Mouse (Mus musculus): ENCODE data around the gene Abhd14b. TPM values are rescaled to one million over a fixed set of nuclear protein-coding genes. Genes with fewer than 3 reads are reported as not detected.

Gene Abhd14b
- polyA plus RNA-seq (2012; rRNA removed) = 15.2 and 18.6 TPM in 2 replicates

GRCm38 (mm10) chr9:106447348-106447747 lies at the start of gene Abhd14b, which contains the start of gene Abhd14a:
Gene Abhd14b (plus strand): TSS chr9:106447459.
Gene Abhd14a (minus strand): TSS chr9:106447678.

GRCm38 (mm10) chr9:106429221-106430014 lies 17.8 kb upstream of the Abhd14b start, which contains the start of gene Rpl29:
Gene Rpl29 (plus strand): TSS chr9:106429454.

GRCm38 (mm10) chr9:106453271-106454070 lies 6.2 kb downstream of the Abhd14b start, which contains the start of gene Pcbp4:
Gene Pcbp4 (plus strand): TSS chr9:106453291.

GRCm38 (mm10) chr9:106465571-106466200 lies 18.4 kb downstream of the Abhd14b start, which contains the start of gene Gpr62:
Gene Gpr62 (minus strand): TSS chr9:106465938.

GRCm38 (mm10) chr9:106475663-106476001 lies 28.4 kb downstream of the Abhd14b start, which contains the start of gene Rrp9:
Gene Rrp9 (plus strand): TSS chr9:106475963.

GRCm38 (mm10) chr9:106476924-106477484 lies 29.7 kb downstream of the Abhd14b start, which contains the start of gene Parp3:
Gene Parp3 (minus strand): TSS chr9:106476949.

GRCm38 (mm10) chr9:106499667-106500066 lies 52.4 kb downstream of the Abhd14b start, which contains the start of gene Iqcf1:
Gene Iqcf1 (plus strand): TSS chr9:106499967.

Other genes starting within 250 kb of the Abhd14b start
- gene Ppm1m, start 247.7 kb upstream of the Abhd14b start, polyA plus RNA-seq (2012; rRNA removed) = 8.7 and 9.0 TPM in 2 replicates
- gene Twf2, start 244.4 kb upstream of the Abhd14b start, polyA plus RNA-seq (2012; rRNA removed) = 14.1 and 15.9 TPM in 2 replicates
- gene Tlr9, start 224.9 kb upstream of the Abhd14b start, polyA plus RNA-seq (2012; rRNA removed) = 0.24 and 0.31 TPM in 2 replicates
- 27.4 and 36.1 TPM in 2 replicates for gene Alas1, start 198.8 kb upstream of the Abhd14b start, polyA plus RNA-seq (2012; rRNA removed)
- 15.0 and 18.7 TPM in 2 replicates for gene Poc1a, start 166.4 kb upstream of the Abhd14b start, polyA plus RNA-seq (2012; rRNA removed)
- 7.6 and 8.5 TPM in 2 replicates for gene Dusp7, start 78.8 kb upstream of the Abhd14b start, polyA plus RNA-seq (2012; rRNA removed)
- gene Rpl29, start 18.0 kb upstream of the Abhd14b start, polyA plus RNA-seq (2012; rRNA removed) = 761 and 850 TPM in 2 replicates
- gene Acy1, start 9.1 kb upstream of the Abhd14b start, polyA plus RNA-seq (2012; rRNA removed) = 11.9 and 13.8 TPM in 2 replicates
- 15.4 and 17.1 TPM in 2 replicates for gene Abhd14a, start 219 bp downstream of the Abhd14b start, polyA plus RNA-seq (2012; rRNA removed)
- 10.7 and 11.0 TPM in 2 replicates for gene Pcbp4, start 5.8 kb downstream of the Abhd14b start, polyA plus RNA-seq (2012; rRNA removed)
- 0.02 TPM in 1 of 2 replicates, not detected in the other for gene Gpr62, start 18.5 kb downstream of the Abhd14b start, polyA plus RNA-seq (2012; rRNA removed)
- 18.3 and 20.2 TPM in 2 replicates for gene Rrp9, start 28.5 kb downstream of the Abhd14b start, polyA plus RNA-seq (2012; rRNA removed)
- gene Parp3, start 29.5 kb downstream of the Abhd14b start, polyA plus RNA-seq (2012; rRNA removed) = 0.97 and 1.1 TPM in 2 replicates
- not detected in 2 replicates for gene Iqcf1, start 52.5 kb downstream of the Abhd14b start, polyA plus RNA-seq (2012; rRNA removed)
- 0.06 and 0.10 TPM in 2 replicates for gene Iqcf5, start 67.1 kb downstream of the Abhd14b start, polyA plus RNA-seq (2012; rRNA removed)
- not detected in 2 replicates for gene Iqcf3, start 114.2 kb downstream of the Abhd14b start, polyA plus RNA-seq (2012; rRNA removed)
- gene Iqcf4, start 123.5 kb downstream of the Abhd14b start, polyA plus RNA-seq (2012; rRNA removed) = not detected in 2 replicates
- gene Iqcf6, start 179.1 kb downstream of the Abhd14b start, polyA plus RNA-seq (2012; rRNA removed) = not detected in 2 replicates
- not detected in 2 replicates for gene Grm2, start 208.6 kb downstream of the Abhd14b start, polyA plus RNA-seq (2012; rRNA removed)
- 8.4 and 9.6 TPM in 2 replicates for gene Tex264, start 238.5 kb downstream of the Abhd14b start, polyA plus RNA-seq (2012; rRNA removed)